Mouse (Mus musculus) limb, embryonic 13.5 days (tissue): ENCODE measurements around the gene Atp8b5. TPM values are rescaled to one million over a fixed set of nuclear protein-coding genes. Genes with fewer than 3 reads are reported as not detected.

ENCODE experiments used
- ATAC-seq: fragments of 200-750 bp; cut with Nextera tagmentation; 2 replicates; pipeline ENCODE4 v1.8.0; 2017; ENCODE audit warnings: low read depth, moderate number of reproducible peaks, moderate TSS enrichment; ENCODE audit not compliant: low FRiP score
- H3K27ac ChIP-seq: fragments of 300-500 bp; sonication (generic); 2 replicates; pipeline ENCODE4 v1.5.1; 2015; ENCODE audit warnings: inconsistent platforms, mild to moderate bottlenecking, moderate library complexity
- H3K27me3 ChIP-seq: fragments of 300-500 bp; sonication (generic); 2 replicates; pipeline ENCODE4 v1.6.1; 2015; ENCODE audit warnings: mild to moderate bottlenecking, inconsistent platforms
- H3K36me3 ChIP-seq: fragments of 300-500 bp; sonication (generic); 2 replicates; pipeline ENCODE4 v1.6.1; 2015; ENCODE audit warnings: inconsistent platforms, mild to moderate bottlenecking, moderate library complexity
- H3K4me1 ChIP-seq: fragments of 300-500 bp; sonication (generic); 2 replicates; pipeline ENCODE4 v1.6.1; 2015; ENCODE audit warnings: inconsistent platforms
- H3K4me2 ChIP-seq: fragments of 300-500 bp; sonication (generic); replicated peaks from 2 replicates; pipeline ENCODE4 v1.6.1; 2015; ENCODE audit warnings: inconsistent platforms, mild to moderate bottlenecking, moderate library complexity
- H3K4me3 ChIP-seq: fragments of 300-500 bp; sonication (generic); 2 replicates; pipeline ENCODE4 v1.5.1; 2015; ENCODE audit warnings: moderate library complexity, mild to moderate bottlenecking, inconsistent platforms
- H3K9ac ChIP-seq: fragments of 300-500 bp; sonication (generic); 2 replicates; pipeline ENCODE4 v1.6.1; 2015; ENCODE audit warnings: mild to moderate bottlenecking, inconsistent platforms
- H3K9me3 ChIP-seq: fragments of 300-500 bp; sonication (generic); 2 replicates; pipeline ENCODE4 v1.6.1; 2016; ENCODE audit warnings: inconsistent platforms
- WGBS: fragments of 180-500 bp; shearing (Covaris S2); methylation state at CpG from one replicate; pipeline ENCODE4 v1.1.7; 2015; 5-methylcytosine and 5-hydroxymethylcytosine counted together
- polyA plus RNA-seq: library from polyadenylated mRNA; unstranded; fragments of >200 nt; fragmentation: Nextera tagmentation; extraction: Ambion mirVana; gene quantifications from 2 replicates; pipeline ENCODE4 v1.2.1, GENCODE M21; 2015

The Atp8b5 gene
- polyA plus RNA-seq, 1 experiment from 2014 or later: 0.71 TPM

- peak overlapping the region; percentile 23; the same call in 1 of the 2 replicates for H3K4me2 ChIP-seq
- no peaks in the 10 kb centered on the region for H3K27me3 ChIP-seq
- H3K4me3 ChIP-seq: peak overlapping the region; percentile 23; the same call in 1 of the 2 replicates
- peak overlapping the region; percentile 48; the same call in 1 of the 2 replicates for H3K9ac ChIP-seq
- H3K27ac ChIP-seq: peak overlapping the region; percentile 40; the same call in 1 of the 2 replicates
- 81% methylated on average over 10 of the region's 10 CpGs for WGBS
- H3K4me1 ChIP-seq: peaks cover 68% of the 10 kb centered on the region
- no peak for ATAC-seq
- no peaks in the 10 kb centered on the region for H3K9me3 ChIP-seq
- no peaks in the 10 kb centered on the region for H3K36me3 ChIP-seq
These were observed 134.5 kb downstream of the Atp8b5 start for GRCm38 (mm10) chr4:43401486-43401885.

GRCm38 (mm10) chr4:43402212-43402611, 135.3 kb downstream of the Atp8b5 start:
- H3K27me3 ChIP-seq: no peaks in the 10 kb centered on the region
- H3K36me3 ChIP-seq: no peaks in the 10 kb centered on the region
- H3K9me3 ChIP-seq: no peaks in the 10 kb centered on the region
- H3K4me3 ChIP-seq: no peak overlapping the region
- no peak overlapping the region for H3K9ac ChIP-seq
- peaks cover 69% of the 10 kb centered on the region for H3K4me1 ChIP-seq
- H3K27ac ChIP-seq: no peak overlapping the region
- 0 out of 2 replicates have a peak overlapping the region, but pooled peaks have one; percentile 1 for H3K4me2 ChIP-seq
- 57% methylated on average over 9 of the region's 9 CpGs for WGBS
- no peak for ATAC-seq

- Histone ChIP-seq H3K4me1 (peaks cover 57% of the 10 kb centered on the region), H3K4me3 (no peak overlapping the region), H3K9ac (no peak overlapping the region), H3K4me2 (no peak overlapping the region), H3K27me3 (no peaks in the 10 kb centered on the region), H3K27ac (no peak overlapping the region), H3K9me3 (no peaks in the 10 kb centered on the region), H3K36me3 (0 out of 2 replicates have a peak, but pooled peaks cover 2% of the 10 kb centered on the region)
- WGBS: 92% methylated on average over 10 of the region's 10 CpGs
- ATAC-seq: no peak
These were observed 137.7 kb downstream of the Atp8b5 start for GRCm38 (mm10) chr4:43404697-43405096.

GRCm38 (mm10) chr4:43406162-43406971, 139.4 kb downstream of the Atp8b5 start:
- Histone ChIP-seq H3K27ac (peak overlapping the region; percentile 83), H3K4me1 (peaks cover 40% of the 10 kb centered on the region), H3K4me3 (peak overlapping the region; percentile 54), H3K27me3 (no peaks in the 10 kb centered on the region), H3K9me3 (no peaks in the 10 kb centered on the region), H3K36me3 (0 out of 2 replicates have a peak, but pooled peaks cover 2% of the 10 kb centered on the region), H3K4me2 (peak overlapping the region; percentile 77), H3K9ac (peak overlapping the region; percentile 70)
- peak; percentile 95 for ATAC-seq
- 3% methylated on average over 28 of the region's 28 CpGs for WGBS

GRCm38 (mm10) chr4:43407071-43407920, 140.3 kb downstream of the Atp8b5 start:
- Histone ChIP-seq H3K9me3 (no peaks in the 10 kb centered on the region), H3K4me2 (peak overlapping the region; percentile 77), H3K36me3 (0 out of 2 replicates have a peak, but pooled peaks cover 2% of the 10 kb centered on the region), H3K4me1 (peaks cover 31% of the 10 kb centered on the region), H3K27me3 (no peaks in the 10 kb centered on the region), H3K9ac (peak overlapping the region; percentile 70), H3K27ac (peak overlapping the region; percentile 83; the same call in 1 of the 2 replicates), H3K4me3 (peak overlapping the region; percentile 54)
- no peak for ATAC-seq
- 70% methylated on average over 12 of the region's 12 CpGs for WGBS

GRCm38 (mm10) chr4:43414761-43415160, 147.8 kb downstream of the Atp8b5 start:
- H3K9ac ChIP-seq: no peak overlapping the region
- no peaks in the 10 kb centered on the region for H3K27me3 ChIP-seq
- no peak overlapping the region for H3K27ac ChIP-seq
- no peak for ATAC-seq
- 90% methylated on average over 14 of the region's 14 CpGs for WGBS
- peaks cover 54% of the 10 kb centered on the region for H3K36me3 ChIP-seq
- H3K4me3 ChIP-seq: no peak overlapping the region
- 0 out of 2 replicates have a peak, but pooled peaks cover 7% of the 10 kb centered on the region for H3K4me1 ChIP-seq
- no peaks in the 10 kb centered on the region for H3K9me3 ChIP-seq
- no peak overlapping the region for H3K4me2 ChIP-seq

DNA sequence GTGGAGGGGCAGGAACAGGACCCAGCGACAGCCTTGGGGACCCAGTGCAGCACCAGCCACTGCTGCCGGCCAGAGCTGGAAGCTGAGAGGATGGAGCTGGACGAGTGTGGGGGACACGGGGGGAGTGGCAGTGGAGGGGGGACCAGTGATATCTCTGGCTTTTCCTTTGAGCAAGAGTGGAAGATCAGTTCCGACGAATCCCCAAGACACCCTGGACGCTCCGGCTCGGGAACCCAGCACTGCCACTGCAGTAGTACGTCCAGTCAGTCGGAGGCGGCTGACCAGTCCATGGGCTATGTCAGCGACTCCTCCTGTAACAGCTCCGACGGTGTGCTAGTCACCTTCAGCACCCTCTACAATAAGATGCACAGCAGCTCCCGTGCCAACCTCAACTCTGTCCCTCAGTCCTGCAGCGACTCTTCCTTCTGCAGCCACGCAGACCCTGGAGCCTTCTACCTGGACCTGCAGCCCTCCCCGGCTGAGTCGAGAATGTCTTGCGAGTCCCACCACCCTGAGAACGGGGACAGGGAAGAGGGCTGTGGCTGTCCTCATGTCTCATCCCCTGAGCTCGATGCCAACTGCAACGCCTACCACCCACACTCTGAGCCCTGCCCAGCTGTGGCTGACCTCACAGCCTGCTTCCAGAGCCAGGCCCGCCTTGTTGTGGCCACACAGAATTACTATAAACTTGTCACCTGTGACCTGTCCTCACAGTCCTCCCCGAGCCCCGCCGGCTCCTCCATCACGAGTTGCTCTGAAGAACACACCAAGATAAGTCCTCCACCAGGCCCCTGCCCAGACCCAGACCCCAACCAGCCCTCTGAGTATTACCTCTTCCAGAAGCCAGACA, 148.5 kb downstream of the Atp8b5 start:
- 88% methylated on average over 29 of the region's 29 CpGs for WGBS
- Histone ChIP-seq H3K4me2 (no peak overlapping the region), H3K4me3 (no peak overlapping the region)

DNA sequence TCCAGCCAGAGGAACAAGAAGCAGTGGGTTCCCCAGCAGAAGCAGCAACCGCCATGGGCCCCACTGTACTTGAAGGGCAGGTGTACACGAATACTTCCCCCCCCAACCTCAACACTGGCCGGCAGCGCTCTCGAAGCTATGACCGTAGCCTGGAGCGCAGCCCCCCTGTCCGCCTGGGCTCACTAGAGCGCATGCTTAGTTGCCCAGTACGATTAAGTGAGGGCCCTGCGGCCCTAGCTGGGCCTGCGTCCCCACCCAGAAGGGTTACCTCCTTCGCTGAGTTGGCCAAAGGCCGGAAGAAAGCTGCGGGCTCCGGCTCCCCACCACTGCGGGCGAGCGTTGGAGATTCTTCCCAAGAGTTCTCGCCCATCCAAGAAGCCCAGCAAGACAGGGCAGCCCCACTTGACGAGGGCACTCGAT, 149.1 kb downstream of the Atp8b5 start:
- 94% methylated on average over 22 of the region's 22 CpGs for WGBS

More for the DNA sequence above, 148.5 kb downstream of the Atp8b5 start:
- H3K36me3 ChIP-seq: peaks cover 54% of the 10 kb centered on the region
- H3K9me3 ChIP-seq: no peaks in the 10 kb centered on the region
- H3K27me3 ChIP-seq: no peaks in the 10 kb centered on the region
- ATAC-seq: no peak
- no peak overlapping the region for H3K9ac ChIP-seq
- H3K27ac ChIP-seq: no peak overlapping the region
- H3K4me1 ChIP-seq: 0 out of 2 replicates have a peak, but pooled peaks cover 12% of the 10 kb centered on the region

DNA sequence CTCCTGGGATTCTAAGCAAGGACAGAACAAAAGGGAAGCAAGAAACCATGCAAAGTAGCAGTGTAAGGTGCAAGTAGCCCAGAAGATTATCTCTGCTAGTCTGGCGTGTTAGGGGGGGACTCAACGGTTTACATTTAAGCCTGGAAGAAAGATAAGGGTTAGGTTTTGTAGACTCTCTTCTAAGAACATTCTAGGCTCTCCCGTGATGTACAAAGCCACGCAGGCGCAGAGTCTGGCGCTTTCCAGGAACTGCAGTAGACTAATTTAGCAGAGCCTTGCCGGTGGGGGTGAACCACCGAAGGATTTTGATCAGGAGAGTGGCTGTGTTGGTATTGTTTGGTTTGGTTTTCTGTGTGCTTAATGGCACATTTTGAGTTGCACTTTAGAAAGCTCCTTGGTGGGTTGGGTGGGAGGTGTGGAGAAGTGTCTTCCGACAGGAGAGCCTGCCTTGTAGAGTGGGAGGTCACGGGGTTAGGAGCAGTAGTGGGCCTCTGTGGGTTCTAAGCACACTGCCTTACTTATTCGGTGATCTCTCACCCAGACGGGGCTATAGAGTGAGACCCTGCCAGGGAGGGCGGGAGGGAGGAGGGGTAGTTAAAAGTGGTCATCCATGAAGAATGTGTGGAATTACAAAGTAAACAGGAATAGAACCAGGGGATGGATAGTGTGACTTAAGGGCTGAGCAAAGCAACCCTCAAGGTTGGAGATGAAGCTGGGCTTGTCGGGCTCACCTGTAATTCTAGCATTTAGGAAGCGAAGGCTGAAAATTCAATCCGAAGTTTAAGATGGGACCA, 150.5 kb downstream of the Atp8b5 start:
- H3K36me3 ChIP-seq: peaks cover 69% of the 10 kb centered on the region
- ATAC-seq: no peak
- peaks cover 9% of the 10 kb centered on the region for H3K27me3 ChIP-seq
- no peak overlapping the region for H3K4me3 ChIP-seq
- no peak overlapping the region for H3K27ac ChIP-seq
- WGBS: 84% methylated on average over 16 of the region's 16 CpGs
- no peaks in the 10 kb centered on the region for H3K9me3 ChIP-seq
- H3K4me1 ChIP-seq: 0 out of 2 replicates have a peak, but pooled peaks cover 12% of the 10 kb centered on the region
- H3K9ac ChIP-seq: no peak overlapping the region; the same call in 1 of the 2 replicates
- H3K4me2 ChIP-seq: no peak overlapping the region

More for the DNA sequence above, 149.1 kb downstream of the Atp8b5 start:
- no peak for ATAC-seq
- no peaks in the 10 kb centered on the region for H3K27me3 ChIP-seq
- H3K36me3 ChIP-seq: peaks cover 55% of the 10 kb centered on the region
- H3K4me2 ChIP-seq: no peak overlapping the region
- H3K27ac ChIP-seq: no peak overlapping the region
- H3K9ac ChIP-seq: no peak overlapping the region
- H3K9me3 ChIP-seq: no peaks in the 10 kb centered on the region
- 0 out of 2 replicates have a peak, but pooled peaks cover 12% of the 10 kb centered on the region for H3K4me1 ChIP-seq
- H3K4me3 ChIP-seq: no peak overlapping the region

GRCm38 (mm10) chr4:43418450-43418849, 151.5 kb downstream of the Atp8b5 start:
- Histone ChIP-seq H3K27ac (no peak overlapping the region), H3K9me3 (no peaks in the 10 kb centered on the region), H3K4me1 (0 out of 2 replicates have a peak, but pooled peaks cover 12% of the 10 kb centered on the region), H3K4me3 (no peak overlapping the region), H3K36me3 (peaks cover 71% of the 10 kb centered on the region), H3K27me3 (peaks cover 18% of the 10 kb centered on the region), H3K4me2 (no peak overlapping the region), H3K9ac (no peak overlapping the region)
- WGBS: 78% methylated on average over 4 of the region's 4 CpGs
- ATAC-seq: no peak
